Mouse (Mus musculus): ENCODE results near the gene Slc24a3.

Slc24a3 gene

GRCm38 (mm10) chr2:145566904-145567303 is 399.4 kb downstream of the Slc24a3 start:
- DNase-seq = no peak

- DNase-seq = no peak
Measured at GRCm38 (mm10) chr2:145571943-145572342, 404.4 kb downstream of the Slc24a3 start.

- no peak for DNase-seq
Measured at GRCm38 (mm10) chr2:145574148-145574547, 406.6 kb downstream of the Slc24a3 start.

- no peak for DNase-seq
Measured at GRCm38 (mm10) chr2:145583103-145583502, 415.5 kb downstream of the Slc24a3 start.

- DNase-seq = no peak
Measured at GRCm38 (mm10) chr2:145585437-145585836, 417.9 kb downstream of the Slc24a3 start.

- peak; percentile 32 to 51 for DNase-seq
Measured at GRCm38 (mm10) chr2:145588009-145588737, 420.6 kb downstream of the Slc24a3 start.

GRCm38 (mm10) chr2:145591881-145592280 is 424.3 kb downstream of the Slc24a3 start:
- peak; percentile 30 to 47 for DNase-seq

- peak; percentile 70 to 85 for DNase-seq
Measured at GRCm38 (mm10) chr2:145593649-145594347, 426.2 kb downstream of the Slc24a3 start.

- no peak for DNase-seq
Measured at GRCm38 (mm10) chr2:145597866-145598265, 430.3 kb downstream of the Slc24a3 start.

- DNase-seq = no peak
Measured at GRCm38 (mm10) chr2:145607844-145608243, 440.3 kb downstream of the Slc24a3 start.

GRCm38 (mm10) chr2:145610796-145611705 is 443.5 kb downstream of the Slc24a3 start:
- peak; percentile 26 to 73 for DNase-seq

GRCm38 (mm10) chr2:145612937-145613336 is 445.4 kb downstream of the Slc24a3 start:
- no peak for DNase-seq

GRCm38 (mm10) chr2:145613705-145614104 is 446.2 kb downstream of the Slc24a3 start:
- peak in 1 of 2 experiments; percentile 20 for DNase-seq

GRCm38 (mm10) chr2:145619688-145620087 is 452.1 kb downstream of the Slc24a3 start:
- no peak for DNase-seq

GRCm38 (mm10) chr2:145620709-145621108 is 453.2 kb downstream of the Slc24a3 start:
- no peak for DNase-seq

- DNase-seq = no peak
Measured at GRCm38 (mm10) chr2:145621119-145621518, 453.6 kb downstream of the Slc24a3 start.

- DNase-seq = no peak
Measured at GRCm38 (mm10) chr2:145631123-145631798, 463.7 kb downstream of the Slc24a3 start.

- no peak for DNase-seq
Measured at GRCm38 (mm10) chr2:145631799-145632174, 464.2 kb downstream of the Slc24a3 start.

- DNase-seq = no peak
Measured at GRCm38 (mm10) chr2:145633811-145634210, 466.3 kb downstream of the Slc24a3 start.

- no peak for DNase-seq
Measured at GRCm38 (mm10) chr2:145640255-145640984, 472.9 kb downstream of the Slc24a3 start.

- DNase-seq = no peak
Measured at GRCm38 (mm10) chr2:145655373-145655960, 487.9 kb downstream of the Slc24a3 start.
